Mouse (Mus musculus) intestine, postnatal 0 days (tissue): ENCODE results near the gene H2afz. TPM values are rescaled to one million over a fixed set of nuclear protein-coding genes. Genes with fewer than 3 reads are reported as not detected.

Source experiments
- ATAC-seq: fragments of 200-750 bp; cut with Nextera tagmentation; 2 replicates; pipeline ENCODE4 v1.8.0; 2017; ENCODE audit warnings: mild to moderate bottlenecking, moderate TSS enrichment, moderate library complexity
- H3K27ac ChIP-seq: fragments of 300-500 bp; sonication (generic); 2 replicates; pipeline ENCODE4 v1.5.1; 2014; ENCODE audit warnings: mild to moderate bottlenecking, low read depth, low read length, moderate library complexity
- H3K27me3 ChIP-seq: fragments of 300-500 bp; sonication (generic); replicated peaks from 2 replicates; pipeline ENCODE4 v1.6.1; 2014; ENCODE audit warnings: low read length, mixed read lengths; ENCODE audit not compliant: control insufficient read depth, insufficient read depth
- H3K36me3 ChIP-seq: fragments of 300-500 bp; sonication (generic); 2 replicates; pipeline ENCODE4 v1.6.1; 2014; ENCODE audit warnings: mild to moderate bottlenecking, moderate library complexity; ENCODE audit not compliant: control insufficient read depth, insufficient read depth
- H3K4me1 ChIP-seq: fragments of 300-500 bp; sonication (generic); replicated peaks from 2 replicates; pipeline ENCODE4 v1.6.1; 2014; ENCODE audit warnings: antibody characterized with exemption, low read length, mixed read lengths; ENCODE audit not compliant: control insufficient read depth, insufficient read depth
- H3K4me2 ChIP-seq: fragments of 300-500 bp; sonication (generic); replicated peaks from 2 replicates; pipeline ENCODE4 v1.6.1; 2014; ENCODE audit warnings: low read depth, mild to moderate bottlenecking, moderate library complexity
- H3K4me3 ChIP-seq: fragments of 300-500 bp; sonication (generic); 2 replicates; pipeline ENCODE4 v1.5.1; 2014; ENCODE audit warnings: low read depth, low read length
- H3K9ac ChIP-seq: fragments of 300-500 bp; sonication (generic); 2 replicates; pipeline ENCODE4 v1.6.1; 2014; ENCODE audit warnings: mild to moderate bottlenecking, low read depth, low read length
- H3K9me3 ChIP-seq: fragments of 300-500 bp; sonication (generic); 2 replicates; pipeline ENCODE4 v1.6.1; 2016; ENCODE audit warnings: mixed run types; ENCODE audit not compliant: control insufficient read depth
- CTCF ChIP-seq: sonication (generic); IDR thresholded peaks from 2 replicates; pipeline ENCODE4 v1.5.1; 2016; ENCODE audit warnings: low read depth, mild to moderate bottlenecking, control low read depth, antibody characterized with exemption, moderate library complexity
- WGBS: fragments of 180-500 bp; shearing (Covaris S2); extraction: QIAGEN DNeasy Blood & Tissue Kit; methylation state at CpG from one replicate; pipeline ENCODE4 v1.1.7; 2014; 5-methylcytosine and 5-hydroxymethylcytosine counted together
- polyA plus RNA-seq: library from polyadenylated mRNA; unstranded; fragments of >200 nt; fragmentation: Nextera tagmentation; extraction: Ambion mirVana; gene quantifications from 2 replicates; pipeline ENCODE4 v1.2.1, GENCODE M21; 2015

Gene H2afz
- polyA plus RNA-seq, 1 experiment from 2014 or later = 974 TPM

DNA sequence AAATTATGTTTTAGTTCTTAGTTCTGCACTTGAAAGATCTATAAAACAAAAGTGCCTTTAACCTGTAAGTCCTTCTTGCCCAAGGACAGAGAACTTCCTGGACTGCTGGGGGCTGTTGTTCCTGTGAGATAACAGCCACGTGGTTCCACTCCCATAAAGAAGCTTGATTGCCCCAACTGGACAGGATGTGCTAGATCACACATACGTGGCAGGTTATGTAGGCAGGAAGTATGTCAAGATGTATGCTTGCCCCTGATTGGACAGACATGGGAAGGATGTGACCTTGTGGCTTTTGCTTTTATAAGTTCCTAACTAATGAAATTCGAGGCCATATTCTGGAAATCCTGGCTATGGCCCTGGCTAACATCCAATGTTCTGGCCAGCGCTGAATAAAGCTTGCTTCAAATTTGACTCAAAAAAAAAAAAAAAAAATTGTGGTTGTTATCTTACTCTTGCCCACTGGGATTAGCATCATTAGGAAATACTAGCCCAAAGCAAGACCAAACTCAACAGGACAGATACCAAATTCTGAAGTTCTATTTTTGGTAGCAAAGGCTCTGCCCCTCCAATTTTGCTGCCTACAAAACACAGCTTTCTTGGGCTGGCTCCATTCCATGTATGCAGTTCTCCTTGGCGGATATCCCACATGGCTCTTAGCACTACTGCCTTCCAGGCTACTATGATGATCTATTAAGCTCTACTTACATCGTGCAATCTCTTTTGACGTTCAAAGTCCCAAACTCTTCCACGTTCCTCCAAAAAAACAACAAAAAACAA, 3.7 kb upstream of the H2afz start:
- H3K36me3 ChIP-seq = no peaks in the 10 kb centered on the region
- no peaks in the 10 kb centered on the region for H3K27me3 ChIP-seq
- H3K4me1 ChIP-seq = 0 out of 2 replicates have a peak, but pooled peaks cover 2% of the 10 kb centered on the region
- no peak overlapping the region for H3K4me3 ChIP-seq
- ATAC-seq = peak; percentile 47
- no peaks in the 10 kb centered on the region for H3K9me3 ChIP-seq
- 48% methylated on average over 8 of the region's 8 CpGs for WGBS
- H3K27ac ChIP-seq = no peak overlapping the region
- H3K4me2 ChIP-seq = no peak overlapping the region
- H3K9ac ChIP-seq = no peak overlapping the region
- TF ChIP-seq CTCF = no peak

DNA sequence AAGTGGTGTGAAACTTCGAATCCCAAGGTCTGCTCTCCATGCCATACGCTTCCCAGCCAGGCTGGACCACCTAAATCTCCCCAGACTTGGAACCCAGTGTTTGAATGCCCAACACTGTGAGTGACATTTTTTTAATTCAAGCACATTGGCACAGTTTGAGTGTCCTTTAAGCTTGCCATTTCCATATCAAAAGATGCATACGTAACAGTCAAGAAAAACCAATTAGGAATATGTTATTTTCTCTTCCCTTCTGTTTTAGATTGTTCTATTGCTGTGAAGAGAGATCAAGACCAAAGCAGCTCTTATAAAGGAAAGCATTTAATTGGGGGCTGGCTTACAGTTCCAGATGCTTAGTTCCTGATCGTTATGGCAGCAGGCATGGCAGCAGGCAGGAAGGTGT, 2.9 kb upstream of the H2afz start:
- 93% methylated on average over 4 of the region's 4 CpGs for WGBS
- no peaks in the 10 kb centered on the region for H3K27me3 ChIP-seq
- no peaks in the 10 kb centered on the region for H3K36me3 ChIP-seq
- H3K27ac ChIP-seq = no peak overlapping the region
- H3K4me1 ChIP-seq = 0 out of 2 replicates have a peak, but pooled peaks cover 2% of the 10 kb centered on the region
- ATAC-seq = no peak
- no peak overlapping the region for H3K4me2 ChIP-seq
- no peak overlapping the region for H3K9ac ChIP-seq
- TF ChIP-seq CTCF = no peak
- no peak overlapping the region for H3K4me3 ChIP-seq
- no peaks in the 10 kb centered on the region for H3K9me3 ChIP-seq

DNA sequence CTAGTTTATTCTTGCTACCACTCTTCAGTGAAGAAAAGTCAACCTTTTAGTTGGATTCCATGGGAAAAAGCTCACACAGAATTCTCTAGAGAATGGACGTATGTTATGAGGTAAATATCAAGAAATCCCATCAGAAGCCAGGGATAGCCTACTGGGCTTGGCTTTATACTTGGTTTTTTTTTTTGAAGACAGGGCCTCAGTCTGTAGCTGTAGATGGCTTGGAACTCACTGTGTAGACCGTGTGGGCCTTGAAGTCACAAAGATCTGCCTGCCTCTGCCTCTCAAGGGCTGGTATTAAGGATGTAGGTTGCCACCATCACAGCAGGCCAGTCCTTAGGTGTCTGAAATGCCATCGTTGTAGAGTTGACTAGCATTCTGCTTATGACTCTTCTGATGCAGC, 1.7 kb upstream of the H2afz start:
- Histone ChIP-seq H3K4me3 (no peak overlapping the region), H3K36me3 (no peaks in the 10 kb centered on the region), H3K4me1 (0 out of 2 replicates have a peak, but pooled peaks cover 2% of the 10 kb centered on the region), H3K27me3 (no peaks in the 10 kb centered on the region), H3K9me3 (no peaks in the 10 kb centered on the region), H3K27ac (no peak overlapping the region), H3K9ac (no peak overlapping the region), H3K4me2 (no peak overlapping the region)
- ATAC-seq = no peak
- no peak for TF ChIP-seq CTCF
- 87% methylated on average over 3 of the region's 3 CpGs for WGBS

DNA sequence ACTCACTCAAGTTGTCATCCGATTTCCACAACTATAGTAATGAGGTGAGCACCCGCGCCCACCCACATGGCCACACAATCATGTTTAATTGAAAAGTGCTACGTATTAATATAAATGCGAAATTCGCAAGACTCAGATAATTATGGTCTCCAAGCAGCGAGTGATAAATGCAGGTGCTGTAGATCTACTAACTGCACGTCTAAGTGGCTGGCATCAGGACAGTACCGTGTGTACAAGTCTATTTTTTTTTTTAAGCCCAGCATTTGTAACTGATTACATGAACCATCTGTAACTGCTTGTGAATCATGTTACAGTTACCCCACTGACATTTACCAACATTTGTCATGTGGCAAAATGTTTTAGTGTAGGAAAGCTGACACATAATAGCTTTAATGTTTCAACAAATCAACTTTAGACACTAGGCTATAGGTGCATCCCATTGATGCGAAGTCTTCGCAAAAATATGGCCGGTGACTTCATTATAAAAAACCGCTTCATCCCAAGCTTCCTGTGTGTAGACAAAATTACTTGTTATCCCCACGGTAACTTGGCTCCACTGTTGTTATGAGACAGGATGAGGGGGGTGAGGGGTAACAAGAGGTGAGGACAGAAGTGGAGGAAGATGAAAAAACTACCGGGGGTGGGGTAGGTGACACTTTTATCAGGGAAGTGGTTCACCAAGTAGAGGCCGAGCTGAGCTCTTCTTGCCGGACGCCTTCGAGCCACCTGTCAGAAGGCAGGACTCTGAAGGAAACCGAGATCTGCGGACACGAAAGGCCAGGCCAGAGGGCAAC, 760 bp upstream of the H2afz start:
- Histone ChIP-seq H3K27ac (peak overlapping the region; percentile 95), H3K9ac (peak overlapping the region; percentile 59), H3K9me3 (no peaks in the 10 kb centered on the region), H3K4me2 (peak overlapping the region; percentile 78), H3K27me3 (no peaks in the 10 kb centered on the region), H3K4me1 (0 out of 2 replicates have a peak, but pooled peaks cover 2% of the 10 kb centered on the region), H3K36me3 (no peaks in the 10 kb centered on the region), H3K4me3 (peak overlapping the region; percentile 93)
- ATAC-seq = no peak
- 36% methylated on average over 22 of the region's 22 CpGs for WGBS
- no peak for TF ChIP-seq CTCF

DNA sequence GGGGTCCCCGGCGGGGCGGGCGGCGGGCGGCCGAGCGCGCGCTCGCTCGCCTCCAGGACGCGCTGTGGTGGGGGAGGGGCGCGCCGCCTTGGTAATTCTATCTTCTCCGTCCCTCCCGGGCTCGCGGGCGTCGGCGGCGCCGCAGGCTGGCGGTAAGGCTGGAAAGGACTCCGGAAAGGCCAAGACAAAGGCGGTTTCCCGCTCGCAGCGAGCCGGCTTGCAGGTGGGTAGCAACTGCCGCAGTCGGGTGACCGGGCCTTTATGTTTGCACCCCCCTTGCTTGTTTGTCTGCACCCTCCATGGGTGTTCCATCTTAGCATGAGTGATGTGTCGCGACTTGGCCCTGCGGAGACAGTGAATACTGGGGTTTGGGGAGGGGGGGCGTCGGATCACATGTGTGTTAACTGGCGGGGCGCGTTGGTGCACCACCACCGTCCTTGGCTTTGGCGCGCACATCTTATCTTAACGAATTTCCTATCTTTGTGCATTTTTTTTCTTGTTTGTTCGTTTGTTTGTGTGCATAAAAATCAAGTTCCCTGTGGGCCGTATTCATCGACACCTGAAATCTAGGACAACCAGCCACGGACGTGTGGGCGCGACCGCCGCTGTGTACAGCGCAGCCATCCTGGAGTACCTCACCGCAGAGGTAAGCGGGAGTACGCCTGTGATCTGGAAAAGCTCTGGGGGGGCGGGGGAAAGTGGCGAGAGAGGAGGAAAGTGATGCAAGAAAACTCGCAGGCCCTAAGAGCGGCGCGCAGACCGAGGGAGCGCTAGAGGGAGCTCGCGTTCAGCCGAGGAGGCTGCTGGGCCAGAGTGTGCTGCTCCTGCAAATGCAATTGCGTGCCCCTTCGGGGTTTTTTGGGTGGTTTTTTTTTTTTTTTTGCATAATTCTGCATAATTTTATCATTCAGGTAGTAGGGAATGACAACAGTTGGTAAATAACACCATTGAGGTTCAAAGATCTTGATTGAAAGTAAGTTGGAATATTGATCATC, 998 bp downstream of the H2afz start:
- Histone ChIP-seq H3K9ac (peak overlapping the region; percentile 97), H3K27me3 (no peaks in the 10 kb centered on the region), H3K4me2 (peak overlapping the region; percentile 78), H3K4me1 (0 out of 2 replicates have a peak, but pooled peaks cover 1% of the 10 kb centered on the region), H3K36me3 (no peaks in the 10 kb centered on the region), H3K9me3 (no peaks in the 10 kb centered on the region), H3K4me3 (peak overlapping the region; percentile 93), H3K27ac (peak overlapping the region; percentile 95)
- TF ChIP-seq CTCF = peak; percentile 93
- peak; percentile 51 for ATAC-seq
- 0% methylated on average over 60 of the region's 74 CpGs for WGBS

DNA sequence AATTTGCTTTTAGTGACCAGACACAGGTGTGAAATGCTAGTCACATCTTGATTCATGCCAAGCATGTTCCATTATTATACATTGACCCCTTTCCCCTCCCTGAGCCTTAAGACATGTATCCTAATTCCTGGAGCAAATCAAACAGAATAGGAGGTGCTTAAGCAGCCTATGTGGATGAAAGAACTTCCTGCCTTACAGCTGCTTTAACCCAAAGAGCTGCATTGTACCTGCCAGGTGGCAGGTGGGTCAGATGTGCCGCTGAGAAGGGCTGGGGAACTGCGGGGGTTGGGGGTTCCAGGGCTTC, 2.8 kb downstream of the H2afz start:
- Histone ChIP-seq H3K4me3 (peak overlapping the region; percentile 61), H3K27ac (peak overlapping the region; percentile 98), H3K4me1 (no peaks in the 10 kb centered on the region), H3K9ac (peak overlapping the region; percentile 95), H3K36me3 (no peaks in the 10 kb centered on the region), H3K27me3 (no peaks in the 10 kb centered on the region), H3K9me3 (no peaks in the 10 kb centered on the region), H3K4me2 (peak overlapping the region; percentile 78)
- TF ChIP-seq CTCF = no peak
- WGBS = 0% methylated on average over 2 of the region's 2 CpGs
- no peak for ATAC-seq
